Mouse (Mus musculus) embryonic facial prominence, embryonic 10.5 days (tissue): ENCODE measurements at regions not wholly inside any gene's neighbourhood (a gene's known extent, or its start where the extent isn't known, plus 50 kb on each side); places are given as distances from the start of the nearest gene placed in this dataset.

Experiments
- DNase-seq: peaks from one replicate; pipeline ENCODE4 v3.0.0-alpha.2; 2017; ENCODE audit warnings: low spot score
- H3K27ac ChIP-seq: fragments of 300-500 bp; sonication (generic); replicated peaks from 2 replicates; pipeline ENCODE4 v1.5.1; 2016; ENCODE audit warnings: mild to moderate bottlenecking
- H3K27me3 ChIP-seq: fragments of 300-500 bp; sonication (generic); replicated peaks from 2 replicates; pipeline ENCODE4 v1.6.1; 2016; ENCODE audit warnings: low read depth, mild to moderate bottlenecking; ENCODE audit not compliant: poor library complexity, severe bottlenecking
- H3K36me3 ChIP-seq: fragments of 300-500 bp; sonication (generic); replicated peaks from 2 replicates; pipeline ENCODE4 v1.6.1; 2016; ENCODE audit warnings: mild to moderate bottlenecking, moderate library complexity
- H3K4me1 ChIP-seq: fragments of 300-500 bp; sonication (generic); 2 replicates; pipeline ENCODE4 v1.6.1; 2016
- H3K4me3 ChIP-seq: fragments of 300-500 bp; sonication (generic); 2 replicates; pipeline ENCODE4 v1.5.1; 2016; ENCODE audit warnings: mild to moderate bottlenecking, moderate library complexity
- H3K9me3 ChIP-seq: fragments of 300-500 bp; sonication (generic); 2 replicates; pipeline ENCODE4 v1.6.1; 2016; ENCODE audit warnings: mild to moderate bottlenecking
- WGBS: fragments of 180-500 bp; shearing (Covaris S2); methylation state at CpG from one replicate; pipeline ENCODE4 v1.1.7; 2016; 5-methylcytosine and 5-hydroxymethylcytosine counted together

DNA sequence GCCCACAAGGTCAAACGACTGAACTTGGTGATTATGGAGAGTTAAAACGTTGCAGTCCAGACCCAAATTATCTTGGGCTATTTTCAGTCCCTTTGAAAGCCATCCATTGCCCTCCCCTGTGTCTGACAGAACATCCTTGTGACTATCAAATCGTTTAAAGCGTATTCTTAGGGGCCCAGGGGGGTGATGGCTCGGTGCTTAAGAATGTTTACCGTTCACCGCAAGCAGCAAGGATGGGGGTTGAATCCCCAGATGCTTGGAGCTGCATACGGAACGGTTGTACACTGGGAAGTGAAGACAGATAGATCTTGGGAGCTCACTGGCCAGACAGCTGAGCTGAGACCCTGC is 52.7 kb upstream of the Kcng1 start:
- WGBS: 45% methylated on average over 9 of the region's 9 CpGs
- no peaks in the 10 kb centered on the region for H3K27me3 ChIP-seq
- H3K27ac ChIP-seq: no peak overlapping the region
- no peaks in the 10 kb centered on the region for H3K36me3 ChIP-seq
- H3K4me3 ChIP-seq: no peak overlapping the region
- peaks cover 35% of the 10 kb centered on the region for H3K4me1 ChIP-seq
- no peak for DNase-seq
- H3K9me3 ChIP-seq: no peaks in the 10 kb centered on the region

DNA sequence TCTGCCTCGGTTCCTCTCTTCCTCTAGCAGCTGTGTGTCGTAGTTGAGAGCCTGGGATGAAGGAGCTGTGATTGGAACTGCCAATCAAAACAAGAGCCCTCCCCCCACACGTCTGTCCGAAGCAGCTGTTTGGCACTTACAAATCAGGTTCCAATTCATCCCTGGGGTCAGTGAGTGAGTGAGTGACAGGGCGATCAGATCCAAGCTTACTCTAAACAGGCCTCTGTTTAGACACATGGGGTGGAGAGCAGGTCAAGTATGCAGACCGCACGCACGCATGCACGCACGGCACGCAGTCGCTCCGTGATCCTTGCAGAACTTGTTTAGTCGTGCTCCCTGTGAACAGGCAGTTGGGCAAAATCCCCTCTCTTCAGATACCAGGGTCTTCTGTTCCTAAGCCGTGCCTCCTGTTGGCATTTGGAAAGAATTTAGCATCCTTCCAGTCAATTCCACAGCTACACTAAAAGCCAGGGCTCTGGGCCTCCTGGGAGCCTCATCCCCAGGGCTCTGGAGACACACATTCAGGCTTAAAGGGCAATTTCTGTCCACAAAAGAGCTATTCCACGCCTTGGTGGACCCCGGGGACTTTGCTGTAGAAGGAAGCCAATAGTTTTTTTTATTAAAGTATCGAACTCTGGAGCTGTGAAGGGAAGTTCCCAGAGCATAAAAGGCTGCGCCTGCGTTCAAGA is 52.2 kb upstream of the Kcng1 start:
- Histone ChIP-seq H3K27me3 (no peaks in the 10 kb centered on the region), H3K4me3 (no peak overlapping the region), H3K36me3 (no peaks in the 10 kb centered on the region), H3K27ac (peak overlapping the region; percentile 60), H3K4me1 (peaks cover 32% of the 10 kb centered on the region), H3K9me3 (no peaks in the 10 kb centered on the region)
- 50% methylated on average over 20 of the region's 20 CpGs for WGBS
- DNase-seq: peak; percentile 50

DNA sequence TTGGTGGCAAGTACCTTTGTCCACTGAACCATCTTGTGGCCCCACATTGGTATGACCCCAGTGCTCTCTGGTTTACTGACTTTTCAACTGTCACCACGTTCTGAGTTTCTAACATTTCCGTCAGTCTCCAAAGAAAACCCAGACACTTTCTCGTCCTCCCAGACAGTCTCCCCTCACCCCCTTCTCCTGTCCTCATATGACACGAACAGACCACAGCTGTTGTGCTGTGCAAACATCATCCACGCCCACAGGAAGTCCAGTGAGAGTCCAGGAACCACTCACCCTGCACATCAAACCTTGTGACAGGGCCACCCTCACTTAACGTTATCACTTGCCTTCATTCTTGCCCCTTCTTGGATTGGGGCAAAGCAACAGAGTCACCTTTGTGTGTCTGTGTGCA is 51.4 kb upstream of the Kcng1 start:
- no peaks in the 10 kb centered on the region for H3K9me3 ChIP-seq
- no peaks in the 10 kb centered on the region for H3K27me3 ChIP-seq
- H3K27ac ChIP-seq: peak overlapping the region; percentile 60
- 66% methylated on average over 6 of the region's 6 CpGs for WGBS
- peaks cover 26% of the 10 kb centered on the region for H3K4me1 ChIP-seq
- DNase-seq: no peak
- no peak overlapping the region for H3K4me3 ChIP-seq
- H3K36me3 ChIP-seq: no peaks in the 10 kb centered on the region
